Mouse (Mus musculus) thymus, postnatal 14 days (tissue): ENCODE measurements around the gene 1700025G04Rik.

Experiments
- DNase-seq: peaks from one replicate; pipeline ENCODE4 v3.0.0; 2021

1700025G04Rik gene

GRCm38 (mm10) chr1:151955866-151956265 lies 134.1 kb downstream of the 1700025G04Rik start:
- no peak for DNase-seq

- no peak for DNase-seq
Observed at GRCm38 (mm10) chr1:151953563-151953962, 136.4 kb downstream of the 1700025G04Rik start.

GRCm38 (mm10) chr1:151948065-151948464 lies 141.9 kb downstream of the 1700025G04Rik start:
- no peak for DNase-seq

GRCm38 (mm10) chr1:151947571-151947970 lies 142.4 kb downstream of the 1700025G04Rik start:
- DNase-seq = no peak

GRCm38 (mm10) chr1:151944457-151945223 lies 145.3 kb downstream of the 1700025G04Rik start:
- no peak for DNase-seq

GRCm38 (mm10) chr1:151943681-151944237 lies 146.2 kb downstream of the 1700025G04Rik start:
- no peak for DNase-seq

GRCm38 (mm10) chr1:151942972-151943654 lies 146.8 kb downstream of the 1700025G04Rik start:
- no peak for DNase-seq

GRCm38 (mm10) chr1:151939987-151940386 lies 149.9 kb downstream of the 1700025G04Rik start:
- DNase-seq = no peak

- DNase-seq = no peak
Observed at GRCm38 (mm10) chr1:151939510-151939909, 150.4 kb downstream of the 1700025G04Rik start.

GRCm38 (mm10) chr1:151933605-151934004 lies 156.3 kb downstream of the 1700025G04Rik start:
- DNase-seq = no peak

GRCm38 (mm10) chr1:151926826-151927225 lies 163.1 kb downstream of the 1700025G04Rik start:
- no peak for DNase-seq

GRCm38 (mm10) chr1:151926141-151926540 lies 163.8 kb downstream of the 1700025G04Rik start:
- DNase-seq = no peak

GRCm38 (mm10) chr1:151925738-151926137 lies 164.2 kb downstream of the 1700025G04Rik start:
- DNase-seq = no peak

- no peak for DNase-seq
Observed at GRCm38 (mm10) chr1:151918806-151919357, 171.0 kb downstream of the 1700025G04Rik start.

- no peak for DNase-seq
Observed at GRCm38 (mm10) chr1:151917736-151918135, 172.2 kb downstream of the 1700025G04Rik start.

- no peak for DNase-seq
Observed at GRCm38 (mm10) chr1:151914494-151914893, 175.4 kb downstream of the 1700025G04Rik start.

GRCm38 (mm10) chr1:151907014-151907413 lies 182.9 kb downstream of the 1700025G04Rik start:
- no peak for DNase-seq

GRCm38 (mm10) chr1:151900706-151901360 lies 189.1 kb downstream of the 1700025G04Rik start:
- no peak for DNase-seq

- DNase-seq = no peak
Observed at GRCm38 (mm10) chr1:151899964-151900363, 190.0 kb downstream of the 1700025G04Rik start.

- DNase-seq = no peak
Observed at GRCm38 (mm10) chr1:151895406-151895805, 194.5 kb downstream of the 1700025G04Rik start.

- no peak for DNase-seq
Observed at GRCm38 (mm10) chr1:151893976-151894375, 195.9 kb downstream of the 1700025G04Rik start.

GRCm38 (mm10) chr1:151892008-151892407 lies 197.9 kb downstream of the 1700025G04Rik start:
- DNase-seq = no peak

- DNase-seq = no peak
Observed at GRCm38 (mm10) chr1:151891194-151891593, 198.7 kb downstream of the 1700025G04Rik start.
